Mouse (Mus musculus): Measurements from ENCODE around the gene Smc1b. TPM values are rescaled to one million over a fixed set of nuclear protein-coding genes. Genes with fewer than 3 reads are reported as not detected.
A peak's percentile ranks its signal among the peaks of the same experiment; 100 is the strongest.

Smc1b gene
- polyA plus RNA-seq, 1 experiment from 2014 or later: 0.11 TPM

- no peaks in the 10 kb centered on the region for H3K27me3 ChIP-seq (ENCODE audit: low read depth, poor library complexity, severe bottlenecking)
- WGBS: 86% methylated on average over 2 of the region's 2 CpGs
- no peaks in the 10 kb centered on the region for H3K36me3 ChIP-seq
- H3K4me3 ChIP-seq: no peak overlapping the region
- no peaks in the 10 kb centered on the region for H3K9me3 ChIP-seq (replicated peaks)
- DNase-seq (ENCODE audit: low spot score): no peak
- H3K4me1 ChIP-seq: no peaks in the 10 kb centered on the region
- no peak overlapping the region for H3K27ac ChIP-seq (replicated peaks)
Measured at GRCm38 (mm10) chr15:85072651-85073050, 59.1 kb downstream of the Smc1b start.

GRCm38 (mm10) chr15:85070561-85070960 lies 61.2 kb downstream of the Smc1b start:
- no peaks in the 10 kb centered on the region for H3K9me3 ChIP-seq (replicated peaks)
- no peaks in the 10 kb centered on the region for H3K27me3 ChIP-seq (ENCODE audit: low read depth, poor library complexity, severe bottlenecking)
- H3K4me1 ChIP-seq: no peaks in the 10 kb centered on the region
- no peak overlapping the region for H3K27ac ChIP-seq (replicated peaks)
- peak; percentile 36 for DNase-seq (ENCODE audit: low spot score)
- no peak overlapping the region for H3K4me3 ChIP-seq
- H3K36me3 ChIP-seq: no peaks in the 10 kb centered on the region
- WGBS: 49% methylated on average over 2 of the region's 2 CpGs

GRCm38 (mm10) chr15:85063421-85063820 lies 68.3 kb downstream of the Smc1b start:
- Histone ChIP-seq H3K27ac (replicated peaks) (no peak overlapping the region), H3K4me3 (no peak overlapping the region), H3K27me3 (ENCODE audit: low read depth, poor library complexity, severe bottlenecking) (no peaks in the 10 kb centered on the region), H3K4me1 (no peaks in the 10 kb centered on the region), H3K36me3 (peaks cover 31% of the 10 kb centered on the region), H3K9me3 (replicated peaks) (no peaks in the 10 kb centered on the region)
- WGBS: 91% methylated on average over 2 of the region's 2 CpGs
- no peak for DNase-seq (ENCODE audit: low spot score)

DNA sequence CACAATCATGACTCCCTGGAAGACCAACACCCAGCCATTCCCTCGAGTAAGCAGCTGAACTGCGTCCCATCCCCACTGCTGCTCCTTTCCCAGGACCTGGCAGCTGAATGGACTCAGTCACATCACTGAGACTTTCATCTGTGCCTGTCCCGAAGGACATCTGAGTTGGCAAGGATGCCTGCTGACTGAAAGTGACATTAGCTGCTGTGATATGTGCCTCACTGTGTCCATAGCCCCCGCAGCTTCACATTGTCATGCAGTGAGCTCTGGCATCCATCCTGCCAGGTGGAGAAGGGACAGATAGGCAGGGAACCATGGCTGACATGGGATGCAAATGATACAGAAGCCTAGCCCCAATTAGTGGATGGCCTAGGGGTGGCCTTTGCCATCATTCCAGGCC lies 76.6 kb downstream of the Smc1b start:
- H3K4me1 ChIP-seq: 0 out of 2 replicates have a peak, but pooled peaks cover 3% of the 10 kb centered on the region
- H3K27ac ChIP-seq (replicated peaks): no peak overlapping the region
- H3K4me3 ChIP-seq: no peak overlapping the region
- WGBS: 85% methylated on average over 4 of the region's 4 CpGs
- DNase-seq (ENCODE audit: low spot score): no peak
- no peaks in the 10 kb centered on the region for H3K27me3 ChIP-seq (ENCODE audit: low read depth, poor library complexity, severe bottlenecking)
- H3K36me3 ChIP-seq: peaks cover 60% of the 10 kb centered on the region
- H3K9me3 ChIP-seq (replicated peaks): no peaks in the 10 kb centered on the region

- H3K36me3 ChIP-seq: peaks cover 58% of the 10 kb centered on the region
Measured at GRCm38 (mm10) chr15:85054098-85054497, 77.7 kb downstream of the Smc1b start.

GRCm38 (mm10) chr15:85049758-85050157 lies 82.0 kb downstream of the Smc1b start:
- no peak for DNase-seq (ENCODE audit: low spot score)
- H3K27me3 ChIP-seq (ENCODE audit: low read depth, poor library complexity, severe bottlenecking): no peaks in the 10 kb centered on the region
- no peaks in the 10 kb centered on the region for H3K4me1 ChIP-seq
- 100% methylated on average over 1 of the region's 1 CpGs for WGBS
- H3K9me3 ChIP-seq (replicated peaks): no peaks in the 10 kb centered on the region
- H3K27ac ChIP-seq (replicated peaks): no peak overlapping the region
- peaks cover 87% of the 10 kb centered on the region for H3K36me3 ChIP-seq
- no peak overlapping the region for H3K4me3 ChIP-seq

More at GRCm38 (mm10) chr15:85054098-85054497, 77.7 kb downstream of the Smc1b start:
- Histone ChIP-seq H3K4me3 (no peak overlapping the region), H3K27ac (replicated peaks) (no peak overlapping the region), H3K27me3 (ENCODE audit: low read depth, poor library complexity, severe bottlenecking) (no peaks in the 10 kb centered on the region), H3K9me3 (replicated peaks) (no peaks in the 10 kb centered on the region), H3K4me1 (0 out of 2 replicates have a peak, but pooled peaks cover 3% of the 10 kb centered on the region)
- DNase-seq (ENCODE audit: low spot score): no peak
- WGBS: 94% methylated on average over 3 of the region's 3 CpGs

DNA sequence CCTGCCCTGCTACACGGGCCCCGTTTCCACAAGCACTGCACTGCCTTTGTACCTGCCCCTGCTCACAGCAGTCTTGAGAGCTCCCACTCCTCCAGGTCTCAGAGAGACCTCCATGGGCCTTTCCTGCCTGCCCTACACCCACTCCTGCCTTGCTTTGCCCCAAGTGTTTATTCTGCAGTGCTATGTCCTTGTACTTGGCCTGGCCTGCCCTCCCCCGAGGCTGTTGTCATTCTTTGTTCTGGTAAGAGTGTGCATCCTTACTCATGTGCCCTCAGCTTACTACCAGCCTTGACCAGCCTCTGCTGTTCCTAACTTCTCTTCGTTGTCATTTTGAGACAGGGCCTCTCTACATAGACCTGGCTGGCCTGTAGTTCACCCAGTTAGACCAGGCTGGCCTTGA lies 83.9 kb downstream of the Smc1b start:
- H3K9me3 ChIP-seq (replicated peaks): no peaks in the 10 kb centered on the region
- H3K4me1 ChIP-seq: peaks cover 11% of the 10 kb centered on the region
- DNase-seq (ENCODE audit: low spot score): no peak
- WGBS: 87% methylated on average over 4 of the region's 4 CpGs
- no peak overlapping the region for H3K27ac ChIP-seq (replicated peaks)
- no peaks in the 10 kb centered on the region for H3K27me3 ChIP-seq (ENCODE audit: low read depth, poor library complexity, severe bottlenecking)
- peaks cover 72% of the 10 kb centered on the region for H3K36me3 ChIP-seq
- no peak overlapping the region for H3K4me3 ChIP-seq

DNA sequence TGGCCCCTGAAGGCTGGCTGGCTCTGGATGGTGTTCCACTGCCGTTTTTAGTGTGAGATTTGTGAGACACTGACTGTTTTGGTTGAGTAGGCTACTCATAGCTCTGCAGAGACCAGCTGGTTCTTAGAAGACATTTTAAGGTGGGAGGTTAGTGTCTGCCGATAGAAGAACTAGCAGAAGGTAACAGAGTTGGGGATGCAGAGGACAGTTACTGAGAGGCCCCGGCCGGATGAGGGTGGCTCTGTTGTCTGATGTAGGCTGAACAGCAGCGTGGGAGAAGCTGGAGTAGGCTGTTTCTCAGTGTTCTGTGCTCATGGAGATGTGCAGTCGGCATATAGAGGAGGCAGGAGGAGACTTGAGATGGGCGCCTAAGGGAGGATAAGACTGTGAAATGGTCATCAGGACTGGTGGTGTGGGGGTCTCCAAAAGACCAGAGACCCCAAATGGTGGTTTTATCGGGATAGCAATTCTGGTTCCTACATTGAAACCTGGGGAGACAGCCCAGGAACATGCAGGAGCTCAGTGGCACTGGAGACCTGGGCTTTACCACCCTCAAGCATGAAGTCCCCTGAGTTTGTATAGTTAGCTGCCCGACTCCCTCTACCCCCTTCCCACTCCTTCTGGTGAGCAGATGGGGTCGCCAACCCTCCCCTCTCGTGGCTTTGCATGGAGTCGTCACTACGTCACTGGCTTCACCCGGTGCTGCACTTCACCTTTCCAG lies 85.4 kb downstream of the Smc1b start:
- H3K36me3 ChIP-seq: peaks cover 59% of the 10 kb centered on the region
- no peak for DNase-seq (ENCODE audit: low spot score)
- 94% methylated on average over 14 of the region's 14 CpGs for WGBS
- no peak overlapping the region for H3K4me3 ChIP-seq
- no peaks in the 10 kb centered on the region for H3K9me3 ChIP-seq (replicated peaks)
- no peak overlapping the region for H3K27ac ChIP-seq (replicated peaks)
- H3K27me3 ChIP-seq (ENCODE audit: low read depth, poor library complexity, severe bottlenecking): no peaks in the 10 kb centered on the region
- H3K4me1 ChIP-seq: peaks cover 26% of the 10 kb centered on the region

DNA sequence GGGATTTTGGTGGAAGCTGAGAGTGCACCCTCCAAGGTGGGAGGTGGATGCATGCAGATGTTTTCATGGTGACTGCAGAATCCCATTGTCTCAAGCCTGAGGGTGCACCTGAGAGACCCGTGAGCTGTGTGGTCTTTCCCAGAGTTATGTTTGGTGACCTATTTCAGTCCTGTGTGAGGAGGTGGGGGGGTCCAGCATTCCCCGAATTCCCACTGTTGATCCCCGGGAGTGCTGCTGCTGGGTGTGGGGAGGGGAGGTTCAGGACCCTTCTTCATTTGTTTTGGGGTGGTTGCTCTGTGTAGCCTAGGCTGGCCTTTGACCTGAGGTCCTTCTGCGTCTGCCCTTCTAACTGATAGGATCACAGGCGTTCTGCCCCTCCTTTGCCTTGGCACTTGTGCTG lies 88.0 kb downstream of the Smc1b start:
- no peak for DNase-seq (ENCODE audit: low spot score)
- Histone ChIP-seq H3K4me3 (no peak overlapping the region), H3K36me3 (peaks cover 36% of the 10 kb centered on the region), H3K27me3 (ENCODE audit: low read depth, poor library complexity, severe bottlenecking) (0 out of 2 replicates have a peak, but pooled peaks cover 1% of the 10 kb centered on the region), H3K9me3 (replicated peaks) (no peaks in the 10 kb centered on the region), H3K27ac (replicated peaks) (peak overlapping the region; percentile 69), H3K4me1 (peaks cover 33% of the 10 kb centered on the region)
- WGBS: 75% methylated on average over 5 of the region's 5 CpGs

DNA sequence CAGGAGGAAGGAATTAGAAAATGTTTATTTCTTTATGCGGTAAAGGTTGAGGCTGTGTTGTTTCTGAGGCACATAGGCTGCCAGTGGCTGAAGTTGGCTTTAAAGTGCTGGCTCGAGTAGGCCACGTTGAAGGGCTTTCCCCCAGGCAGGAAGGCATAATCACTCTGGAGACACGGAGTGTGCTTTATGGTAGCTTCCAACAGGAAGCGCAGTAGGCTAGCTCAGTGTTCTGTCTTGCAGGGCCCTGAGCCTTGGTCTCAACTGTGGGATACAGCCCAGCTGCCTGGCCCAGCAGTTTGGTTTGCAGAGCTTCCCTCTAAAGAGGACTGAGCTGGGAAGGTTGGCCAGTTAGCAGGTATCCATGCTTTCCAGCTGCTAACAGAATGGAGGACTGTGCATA lies 88.6 kb downstream of the Smc1b start:
- H3K4me1 ChIP-seq: peaks cover 39% of the 10 kb centered on the region
- peak overlapping the region; percentile 69 for H3K27ac ChIP-seq (replicated peaks)
- H3K9me3 ChIP-seq (replicated peaks): no peaks in the 10 kb centered on the region
- no peak for DNase-seq (ENCODE audit: low spot score)
- H3K36me3 ChIP-seq: peaks cover 30% of the 10 kb centered on the region
- no peak overlapping the region for H3K4me3 ChIP-seq
- 0 out of 2 replicates have a peak, but pooled peaks cover 3% of the 10 kb centered on the region for H3K27me3 ChIP-seq (ENCODE audit: low read depth, poor library complexity, severe bottlenecking)
- 63% methylated on average over 5 of the region's 5 CpGs for WGBS

DNA sequence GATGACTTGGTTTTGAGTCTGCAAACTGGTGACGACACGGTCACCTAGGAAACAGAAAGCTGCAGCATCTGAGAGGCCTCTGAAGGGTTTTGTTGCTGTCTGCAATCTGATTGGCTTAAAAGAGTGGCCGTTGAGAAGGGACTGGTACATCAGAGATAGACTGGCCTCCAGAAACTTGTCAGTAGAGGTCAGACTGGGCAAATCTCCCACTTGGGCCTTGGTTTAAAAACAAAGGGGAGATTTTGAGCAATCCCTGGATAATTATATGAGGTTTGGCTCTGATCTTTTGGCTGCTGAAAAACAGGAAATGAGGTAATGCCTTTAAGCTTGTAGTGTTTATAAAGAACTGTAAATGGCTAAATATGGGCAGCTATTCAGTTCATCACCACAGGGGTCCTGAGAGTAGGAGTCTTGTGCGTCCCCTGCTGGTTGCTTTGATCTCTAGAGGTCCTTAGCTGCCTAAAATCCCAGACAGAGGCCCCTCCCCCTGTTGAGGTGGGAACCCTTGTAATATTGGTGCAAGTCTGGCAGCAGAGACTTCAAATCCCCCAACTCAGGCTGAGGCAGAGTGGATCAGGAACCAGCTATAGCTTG lies 89.3 kb downstream of the Smc1b start:
- 0 out of 2 replicates have a peak, but pooled peaks cover 3% of the 10 kb centered on the region for H3K27me3 ChIP-seq (ENCODE audit: low read depth, poor library complexity, severe bottlenecking)

GRCm38 (mm10) chr15:85041546-85042225 lies 90.1 kb downstream of the Smc1b start:
- Histone ChIP-seq H3K9me3 (replicated peaks) (no peaks in the 10 kb centered on the region), H3K4me1 (peaks cover 52% of the 10 kb centered on the region), H3K36me3 (peaks cover 15% of the 10 kb centered on the region), H3K4me3 (no peak overlapping the region), H3K27me3 (ENCODE audit: low read depth, poor library complexity, severe bottlenecking) (0 out of 2 replicates have a peak, but pooled peaks cover 3% of the 10 kb centered on the region), H3K27ac (replicated peaks) (no peak overlapping the region)
- no peak for DNase-seq (ENCODE audit: low spot score)
- 89% methylated on average over 10 of the region's 10 CpGs for WGBS

More for the DNA sequence above, 89.3 kb downstream of the Smc1b start:
- WGBS: 14% methylated on average over 4 of the region's 4 CpGs
- Histone ChIP-seq H3K4me3 (no peak overlapping the region), H3K27ac (replicated peaks) (peak overlapping the region; percentile 69), H3K4me1 (peaks cover 46% of the 10 kb centered on the region), H3K36me3 (peaks cover 23% of the 10 kb centered on the region), H3K9me3 (replicated peaks) (no peaks in the 10 kb centered on the region)
- DNase-seq (ENCODE audit: low spot score): peak; percentile 50

DNA sequence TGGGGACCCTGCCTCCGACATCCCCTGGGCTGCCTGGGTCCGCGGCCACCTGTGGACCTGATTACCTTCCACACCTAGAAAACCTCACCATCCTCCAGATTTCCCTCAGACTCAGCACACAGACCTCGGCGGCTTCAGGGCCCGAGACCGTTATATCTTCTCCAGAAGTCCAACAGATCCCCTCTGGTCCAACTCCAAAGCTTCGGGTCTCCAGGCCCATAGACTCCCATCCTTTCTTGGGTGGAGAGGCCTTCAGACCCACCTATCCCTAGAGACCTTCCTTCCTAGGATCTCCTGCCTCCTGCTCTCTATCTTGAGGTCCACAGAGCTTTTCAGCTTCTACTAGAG lies 94.4 kb downstream of the Smc1b start:
- H3K27me3 ChIP-seq (ENCODE audit: low read depth, poor library complexity, severe bottlenecking): peaks cover 26% of the 10 kb centered on the region
- DNase-seq (ENCODE audit: low spot score): no peak
- H3K27ac ChIP-seq (replicated peaks): peak overlapping the region; percentile 89
- 9% methylated on average over 8 of the region's 8 CpGs for WGBS
- peak overlapping the region; percentile 89 for H3K4me3 ChIP-seq
- H3K36me3 ChIP-seq: no peaks in the 10 kb centered on the region
- peaks cover 44% of the 10 kb centered on the region for H3K4me1 ChIP-seq
- 0 out of 2 replicates have a peak, but pooled peaks cover under 1% of the 10 kb centered on the region for H3K9me3 ChIP-seq (replicated peaks)

Measured in midbrain, embryonic 10.5 days (tissue).